Mouse (Mus musculus) layer of hippocampus, postnatal 10 days (tissue): ENCODE measurements around the gene Kctd21. TPM values are rescaled to one million over a fixed set of nuclear protein-coding genes. Genes with fewer than 3 reads are reported as not detected.

Experiments
- DNase-seq, 2 experiments: peaks; one replicate each; pipeline ENCODE4 v3.0.0; 2021; ENCODE audit warnings: low spot score in 2 of 2
- total RNA-seq, 2 experiments: library from RNA; stranded (reverse); gene quantifications; 2 replicates each; pipeline ENCODE4 v1.2.3; 2021

Kctd21 gene
- total RNA-seq, 2 experiments from 2014 or later: 6.9 to 8.9 TPM

DNA sequence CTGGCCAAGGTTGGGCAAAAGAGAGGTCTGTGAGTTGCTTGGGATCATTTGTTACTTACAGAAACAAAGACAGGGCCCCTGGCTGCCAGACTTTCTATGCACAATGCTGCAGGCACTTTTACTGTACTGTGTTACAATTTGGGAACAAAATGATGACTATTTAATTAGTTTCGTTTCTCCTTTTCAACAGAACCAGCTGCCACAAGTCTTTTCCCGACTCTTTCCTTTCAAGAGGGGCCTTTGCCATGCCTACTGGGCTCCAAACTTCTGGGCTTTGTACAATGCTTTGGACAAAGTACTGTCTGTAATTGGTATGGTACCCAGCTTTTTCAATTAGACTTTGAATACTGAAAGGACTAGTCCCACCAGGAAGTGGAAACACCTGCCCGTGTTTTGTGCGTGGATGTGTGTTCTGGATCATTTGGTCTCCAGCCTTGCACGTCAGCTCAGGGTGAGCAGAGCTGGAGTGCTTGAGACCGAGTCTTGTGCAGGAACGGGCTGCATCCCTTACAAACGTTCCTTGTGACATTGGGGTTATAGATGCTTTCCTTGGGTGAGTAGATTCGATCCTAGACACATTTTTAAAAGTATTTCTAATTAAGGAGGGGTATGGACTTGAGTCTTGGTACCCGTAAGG lies 51.5 kb downstream of the Kctd21 start:
- DNase-seq: no peak

GRCm38 (mm10) chr7:97386106-97386805 lies 54.1 kb downstream of the Kctd21 start:
- no peak for DNase-seq

DNA sequence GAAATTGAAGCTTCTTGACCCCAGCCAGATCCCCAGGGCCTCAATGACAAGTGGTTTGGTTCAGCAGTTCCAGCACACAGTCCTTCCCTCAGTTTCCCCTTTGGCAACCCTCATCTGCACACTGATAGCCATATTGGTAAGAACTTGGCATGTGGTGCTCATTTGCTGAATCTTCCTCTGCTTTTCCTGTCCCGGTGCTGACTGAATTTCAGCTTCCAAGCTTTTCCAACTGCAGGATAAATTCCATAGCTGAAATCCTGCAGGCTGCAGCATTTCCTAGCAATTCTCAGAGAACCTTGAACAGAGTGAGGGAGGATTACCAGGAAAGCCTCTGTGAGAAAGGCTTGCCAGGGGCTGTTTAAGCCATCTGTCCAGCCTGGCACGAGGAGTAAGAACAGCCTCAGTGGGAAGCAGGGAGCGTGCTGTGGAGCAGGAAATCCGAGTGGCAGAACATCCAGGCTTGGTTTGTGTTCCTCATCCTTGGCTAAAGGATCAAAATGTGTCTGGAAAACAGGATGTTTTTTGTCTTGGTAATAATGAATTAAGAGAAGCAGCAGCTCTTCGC lies 54.8 kb downstream of the Kctd21 start:
- peak; percentile 81 for DNase-seq

GRCm38 (mm10) chr7:97387561-97388147 lies 55.5 kb downstream of the Kctd21 start:
- DNase-seq: no peak

GRCm38 (mm10) chr7:97388541-97388940 lies 56.4 kb downstream of the Kctd21 start:
- no peak for DNase-seq

DNA sequence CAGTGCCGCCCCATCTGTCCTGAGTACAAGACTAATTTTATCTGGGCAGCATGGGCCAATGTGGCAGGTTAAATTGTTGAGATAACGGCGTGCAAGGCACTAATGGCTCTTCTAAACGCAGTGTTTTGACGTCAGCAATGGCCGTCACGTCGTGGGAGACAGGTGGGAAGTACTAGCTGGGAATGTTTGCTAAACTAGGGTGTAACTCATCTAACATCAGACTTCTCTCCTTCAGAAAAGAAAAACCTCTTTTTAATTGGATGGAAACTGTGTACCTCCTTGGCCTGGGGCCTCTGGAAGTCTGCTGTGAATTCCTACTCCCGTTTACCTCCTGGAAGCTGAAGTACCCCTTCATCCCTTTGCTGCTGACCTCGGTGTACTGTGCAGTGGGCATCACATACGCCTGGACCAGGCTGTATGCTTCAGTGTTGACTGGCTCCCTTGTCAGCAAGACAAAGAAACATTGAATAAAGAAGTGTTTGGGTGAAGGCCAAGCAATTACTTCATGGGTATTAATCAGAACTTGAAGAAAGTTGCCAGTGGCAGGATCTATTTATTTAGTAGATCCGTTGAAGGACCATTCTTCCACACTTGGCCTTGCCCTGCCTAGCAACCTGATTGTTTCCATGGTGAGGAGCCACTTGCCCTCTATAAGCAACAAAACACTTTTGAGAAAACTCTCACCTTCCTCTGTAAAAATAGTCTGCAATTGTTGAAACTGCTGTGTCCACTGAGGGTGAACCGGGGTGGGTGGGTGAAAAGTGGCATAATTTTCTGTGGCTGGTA lies 59.4 kb downstream of the Kctd21 start:
- DNase-seq: no peak

DNA sequence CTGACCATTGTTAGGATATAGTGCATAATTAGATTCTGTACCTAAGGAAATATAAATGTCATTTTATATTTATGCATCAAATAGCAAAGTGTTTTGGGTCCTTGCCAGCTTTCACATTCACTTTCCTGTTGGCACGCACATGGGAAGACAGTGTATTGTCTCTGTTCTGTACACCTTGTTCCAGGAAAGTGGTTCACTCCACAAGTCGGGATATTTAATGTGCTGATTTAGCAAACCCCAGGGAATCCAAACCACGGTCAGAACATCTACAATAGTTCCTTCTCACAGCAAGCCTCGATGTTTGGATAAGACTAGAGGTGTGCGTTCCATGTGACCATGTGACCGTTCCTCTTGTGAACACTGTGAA lies 59.9 kb downstream of the Kctd21 start:
- no peak for DNase-seq

GRCm38 (mm10) chr7:97394375-97394774 lies 62.2 kb downstream of the Kctd21 start:
- DNase-seq: no peak

GRCm38 (mm10) chr7:97398943-97399342 lies 66.8 kb downstream of the Kctd21 start:
- DNase-seq: no peak

Other genes with a start within 250 kb of the Kctd21 start
- 10 to 100 TPM; 10.8 to 14.0 TPM for gene Usp35, start 307 bp upstream of the Kctd21 start, total RNA-seq
- 10 to 100 TPM; 10.6 to 11.3 TPM for gene Alg8, start 39.3 kb downstream of the Kctd21 start, total RNA-seq
- gene Ndufc2, start 67.7 kb downstream of the Kctd21 start, total RNA-seq: 100 to 1,000 TPM; 270 to 275 TPM
- 10 to 100 TPM; 16.9 to 19.7 TPM for gene Thrsp, start 85.4 kb downstream of the Kctd21 start, total RNA-seq
- gene Kctd14, start 119.0 kb downstream of the Kctd21 start, total RNA-seq: 1 to 10 TPM; 2.1 to 3.1 TPM
- 10 to 100 TPM; 27.5 to 30.1 TPM for gene Ints4, start 148.6 kb downstream of the Kctd21 start, total RNA-seq
- gene Aamdc, start 247.2 kb downstream of the Kctd21 start, total RNA-seq: 10 to 100 TPM; 40.2 to 42.0 TPM
- 10 to 100 TPM; 42.3 to 45.4 TPM for gene Rsf1, start 247.6 kb downstream of the Kctd21 start, total RNA-seq